ENCODE assay signal across 9 mouse cellular contexts in genomic region chr15:102670281-102670680, GRCm38 (mm10). TPM values are rescaled to one million over a fixed set of nuclear protein-coding genes. Genes with fewer than 3 reads are reported as not detected.
DNase-seq lines count a peak whose midpoint lies in the region; ATAC-seq and TF ChIP-seq lines count a peak whose summit lies in the region.
"Had no signal": no experiment of that assay in that cellular context is flagged by ENCODE, and none has a peak within 500 bp of the region (broad histone marks: within the 10 kb centered on the region; RNA-seq: fewer than 3 reads in every experiment).

No protein-coding gene starts in this region.

- TF ChIP-seq EP300 in heart, adult 2 months (IDR thresholded peaks at IDR 0.05; ENCODE audit: insufficient read depth, low read depth, low read length), result no peak
- TF ChIP-seq EP300 in ES-Bruce4 (IDR thresholded peaks at IDR 0.05; ENCODE audit: insufficient read depth, low read depth, low read length), result no peak

- DNase-seq in heart, adult 2 months, result no peak
- no peak for DNase-seq in heart, adult 11 months
- no peak for DNase-seq in embryonic facial prominence, embryonic 14.5 days (ENCODE audit: low spot score)
- DNase-seq in midbrain, embryonic 14.5 days, result peak; percentile 38
- no peak for DNase-seq in frontal cortex, postnatal 36 days (ENCODE audit: low spot score in 2 of 2)
- DNase-seq in left cerebral cortex, adult 9 months (ENCODE audit: low spot score in 2 of 2), result no peak

- H3K36me3 ChIP-seq in heart, adult 2 months (ENCODE audit: control insufficient read depth, insufficient read depth, low read length), result peaks cover 2% of the 10 kb centered on the region
- H3K36me3 ChIP-seq in ES-Bruce4 (ENCODE audit: control insufficient read depth, insufficient read depth, low read length, poor library complexity, severe bottlenecking), result peaks cover 24% of the 10 kb centered on the region
- peaks cover 26% of the 10 kb centered on the region for H3K36me3 ChIP-seq in embryonic facial prominence, embryonic 14.5 days (ENCODE audit: control insufficient read depth, insufficient read depth, low read length)
- H3K36me3 ChIP-seq in intestine, postnatal 0 days (ENCODE audit: control insufficient read depth, insufficient read depth), result peaks cover 15% of the 10 kb centered on the region
- H3K36me3 ChIP-seq in midbrain, embryonic 14.5 days (ENCODE audit: control insufficient read depth, insufficient read depth, low read length), result peaks cover 28% of the 10 kb centered on the region

- H3K27ac ChIP-seq in heart, adult 2 months, result peak overlapping the region; percentile 99
- H3K27ac ChIP-seq in ES-Bruce4 (ENCODE audit: insufficient read depth, low read length), result peak overlapping the region; percentile 42; the same call in 1 of the 2 replicates
- H3K27ac ChIP-seq in embryonic facial prominence, embryonic 14.5 days (replicated peaks; ENCODE audit: low read depth, low read length), result peak overlapping the region; percentile 100
- H3K27ac ChIP-seq in intestine, postnatal 0 days (ENCODE audit: low read depth, low read length), result peak overlapping the region; percentile 91
- peak overlapping the region; percentile 99 for H3K27ac ChIP-seq in midbrain, embryonic 14.5 days (replicated peaks; ENCODE audit: low read depth, low read length)

- no peak for TF ChIP-seq CTCF in heart, adult 2 months (IDR thresholded peaks at IDR 0.05)
- no peak for TF ChIP-seq CTCF in ES-Bruce4 (IDR thresholded peaks at IDR 0.05; ENCODE audit: low read depth, low read length)
- no peak for TF ChIP-seq CTCF in intestine, postnatal 0 days (IDR thresholded peaks at IDR 0.05; ENCODE audit: low read depth)

- intact Hi-C loops in heart, adult 2 months (cut with DNase I), result loop anchor here (2.0 to 10.0 kb wide), 3 partner anchors 45 to 595 kb away; partner anchors contain the start of genes Atf7, Eif4b and Gm28047

- no peak for TF ChIP-seq POLR2A in heart, adult 2 months (IDR thresholded peaks at IDR 0.05; ENCODE audit: insufficient read depth, low read depth, low read length)
- no peak for TF ChIP-seq POLR2A in ES-Bruce4 (IDR thresholded peaks at IDR 0.05; ENCODE audit: insufficient read depth, low read length)

- ATAC-seq in embryonic facial prominence, embryonic 14.5 days (ENCODE audit: low read depth), result no peak
- 0 out of 2 replicates have a peak, but pooled peaks have one; percentile 5 for ATAC-seq in intestine, postnatal 0 days
- no peak for ATAC-seq in midbrain, embryonic 14.5 days (ENCODE audit: low FRiP score, low TSS enrichment)

- H3K4me3 ChIP-seq in heart, adult 2 months, result peak overlapping the region; percentile 98
- H3K4me3 ChIP-seq in ES-Bruce4 (ENCODE audit: low read depth, low read length), result peak overlapping the region; percentile 70
- peak overlapping the region; percentile 76 for H3K4me3 ChIP-seq in embryonic facial prominence, embryonic 14.5 days (ENCODE audit: low read depth, low read length)
- peak overlapping the region; percentile 70 for H3K4me3 ChIP-seq in intestine, postnatal 0 days (ENCODE audit: low read depth, low read length)
- H3K4me3 ChIP-seq in midbrain, embryonic 14.5 days (replicated peaks; ENCODE audit: low read depth, low read length), result peak overlapping the region; percentile 80

- peak overlapping the region; percentile 63 for H3K4me2 ChIP-seq in embryonic facial prominence, embryonic 14.5 days (ENCODE audit: low read depth, low read length)
- H3K4me2 ChIP-seq in intestine, postnatal 0 days (replicated peaks; ENCODE audit: low read depth), result peak overlapping the region; percentile 89
- peak overlapping the region; percentile 79 for H3K4me2 ChIP-seq in midbrain, embryonic 14.5 days (ENCODE audit: low read length)

- H3K79me2 ChIP-seq in heart, adult 2 months (replicated peaks; ENCODE audit: control insufficient read depth, insufficient read depth, low read length), result peaks cover 5% of the 10 kb centered on the region

- no peaks in the 10 kb centered on the region for H3K9me3 ChIP-seq in ES-Bruce4 (replicated peaks; ENCODE audit: control insufficient read depth, insufficient read depth, low read length, poor library complexity, severe bottlenecking)
- H3K9me3 ChIP-seq in embryonic facial prominence, embryonic 14.5 days (ENCODE audit: control insufficient read depth, low read length), result no peaks in the 10 kb centered on the region
- no peaks in the 10 kb centered on the region for H3K9me3 ChIP-seq in intestine, postnatal 0 days (ENCODE audit: control insufficient read depth)
- H3K9me3 ChIP-seq in midbrain, embryonic 14.5 days (ENCODE audit: control insufficient read depth, low read length), result no peaks in the 10 kb centered on the region

- H3K9ac ChIP-seq in heart, adult 2 months (ENCODE audit: low read depth, low read length), result peak overlapping the region; percentile 99
- peak overlapping the region; percentile 80 for H3K9ac ChIP-seq in ES-Bruce4 (ENCODE audit: low read depth, poor library complexity, severe bottlenecking)
- peak overlapping the region; percentile 97 for H3K9ac ChIP-seq in embryonic facial prominence, embryonic 14.5 days (ENCODE audit: low read depth, low read length)
- peak overlapping the region; percentile 74 for H3K9ac ChIP-seq in intestine, postnatal 0 days (ENCODE audit: low read depth, low read length)
- peak overlapping the region; percentile 98 for H3K9ac ChIP-seq in midbrain, embryonic 14.5 days (replicated peaks; ENCODE audit: low read length)

- peaks cover 5% of the 10 kb centered on the region for H3K4me1 ChIP-seq in heart, adult 2 months (ENCODE audit: control insufficient read depth, insufficient read depth, low read length)
- H3K4me1 ChIP-seq in ES-Bruce4 (ENCODE audit: control insufficient read depth, insufficient read depth, low read length), result peaks cover 2% of the 10 kb centered on the region
- H3K4me1 ChIP-seq in embryonic facial prominence, embryonic 14.5 days (ENCODE audit: control insufficient read depth, insufficient read depth, low read length), result peaks cover 22% of the 10 kb centered on the region
- no peaks in the 10 kb centered on the region for H3K4me1 ChIP-seq in intestine, postnatal 0 days (replicated peaks; ENCODE audit: control insufficient read depth, insufficient read depth, low read length)
- H3K4me1 ChIP-seq in midbrain, embryonic 14.5 days (ENCODE audit: control insufficient read depth, insufficient read depth, low read length), result peaks cover 25% of the 10 kb centered on the region

- WGBS in heart, adult 2 months, result 4% methylated on average over 6 of the region's 6 CpGs
- 9% methylated on average over 6 of the region's 6 CpGs for WGBS in embryonic facial prominence, embryonic 14.5 days
- 4% methylated on average over 6 of the region's 6 CpGs for WGBS in intestine, postnatal 0 days
- 9% methylated on average over 6 of the region's 6 CpGs for WGBS in midbrain, embryonic 14.5 days

- no peaks in the 10 kb centered on the region for H3K27me3 ChIP-seq in heart, adult 2 months (ENCODE audit: control insufficient read depth, insufficient read depth, low read length)
- no peaks in the 10 kb centered on the region for H3K27me3 ChIP-seq in ES-Bruce4 (ENCODE audit: control insufficient read depth, insufficient read depth, low read length, poor library complexity, severe bottlenecking)
- no peaks in the 10 kb centered on the region for H3K27me3 ChIP-seq in embryonic facial prominence, embryonic 14.5 days (replicated peaks; ENCODE audit: control insufficient read depth, insufficient read depth, low read length)
- no peaks in the 10 kb centered on the region for H3K27me3 ChIP-seq in intestine, postnatal 0 days (replicated peaks; ENCODE audit: control insufficient read depth, insufficient read depth, low read length)
- H3K27me3 ChIP-seq in midbrain, embryonic 14.5 days (ENCODE audit: control insufficient read depth, insufficient read depth, low read length), result no peaks in the 10 kb centered on the region

RNA-seq across cellular contexts. Expression of gene Atp5g2, which starts 1.9 kb away (rescaled TPM):
- total RNA-seq in heart, adult 2 months (2021), result 10 to 100 TPM; 30.6 to 33.5 TPM
- 417 and 578 TPM in 2 replicates for polyA plus RNA-seq in heart, adult 2 months (2012; rRNA removed)
- polyA plus RNA-seq in ES-Bruce4 (2011; ENCODE audit: insufficient read depth, insufficient read length, low read depth, missing spikeins), result 201 and 203 TPM in 2 replicates
- 82.9 and 94.1 TPM in 2 replicates for polyA plus RNA-seq in embryonic facial prominence, embryonic 14.5 days (2014; fragmentation: Nextera tagmentation; extraction: Ambion mirVana)
- 74.5 and 77.9 TPM in 2 replicates for polyA plus RNA-seq in intestine, postnatal 0 days (2015; fragmentation: Nextera tagmentation; extraction: Ambion mirVana)
- polyA plus RNA-seq in midbrain, embryonic 14.5 days (2014; fragmentation: Nextera tagmentation; extraction: Ambion mirVana), result 69.8 and 72.3 TPM in 2 replicates

RNA-seq across cellular contexts. Expression of gene Atf7, which starts 45.0 kb away (rescaled TPM):
- total RNA-seq in heart, adult 2 months (2021), result 10 to 100 TPM; 49.9 TPM
- polyA plus RNA-seq in heart, adult 2 months (2012; rRNA removed), result 77.6 and 122 TPM in 2 replicates
- polyA plus RNA-seq in ES-Bruce4 (2011; ENCODE audit: insufficient read depth, insufficient read length, low read depth, missing spikeins), result 40.2 and 49.3 TPM in 2 replicates
- polyA plus RNA-seq in embryonic facial prominence, embryonic 14.5 days (2014; fragmentation: Nextera tagmentation; extraction: Ambion mirVana), result 43.0 and 43.8 TPM in 2 replicates
- 15.0 and 17.1 TPM in 2 replicates for polyA plus RNA-seq in intestine, postnatal 0 days (2015; fragmentation: Nextera tagmentation; extraction: Ambion mirVana)
- polyA plus RNA-seq in midbrain, embryonic 14.5 days (2014; fragmentation: Nextera tagmentation; extraction: Ambion mirVana), result 13.0 and 13.2 TPM in 2 replicates

RNA-seq across cellular contexts. Expression of gene Gm28047, which starts 45.4 kb away (rescaled TPM):
- total RNA-seq in heart, adult 2 months (2021), result 1 to 10 TPM in 1 of 2 experiments, under 1 TPM in 1; 0.36 to 1.3 TPM
- polyA plus RNA-seq in heart, adult 2 months (2012; rRNA removed), result not detected in 2 replicates
- not detected in 2 replicates for polyA plus RNA-seq in ES-Bruce4 (2011; ENCODE audit: insufficient read depth, insufficient read length, low read depth, missing spikeins)
- polyA plus RNA-seq in embryonic facial prominence, embryonic 14.5 days (2014; fragmentation: Nextera tagmentation; extraction: Ambion mirVana), result not detected in 2 replicates
- polyA plus RNA-seq in intestine, postnatal 0 days (2015; fragmentation: Nextera tagmentation; extraction: Ambion mirVana), result not detected in 2 replicates
- polyA plus RNA-seq in midbrain, embryonic 14.5 days (2014; fragmentation: Nextera tagmentation; extraction: Ambion mirVana), result not detected in 2 replicates
- total RNA-seq: neutrophil, adult 5-6 weeks had no signal

RNA-seq across cellular contexts. Expression of gene Calcoco1, which starts 51.7 kb away (rescaled TPM):
- 100 to 1,000 TPM in 1 of 2 experiments, 10 to 100 TPM in 1; 98.0 to 124 TPM for total RNA-seq in heart, adult 2 months (2021)
- polyA plus RNA-seq in heart, adult 2 months (2012; rRNA removed), result 108 and 133 TPM in 2 replicates
- polyA plus RNA-seq in ES-Bruce4 (2011; ENCODE audit: insufficient read depth, insufficient read length, low read depth, missing spikeins), result 47.9 and 51.9 TPM in 2 replicates
- 51.1 and 51.9 TPM in 2 replicates for polyA plus RNA-seq in embryonic facial prominence, embryonic 14.5 days (2014; fragmentation: Nextera tagmentation; extraction: Ambion mirVana)
- 14.2 and 14.4 TPM in 2 replicates for polyA plus RNA-seq in intestine, postnatal 0 days (2015; fragmentation: Nextera tagmentation; extraction: Ambion mirVana)
- polyA plus RNA-seq in midbrain, embryonic 14.5 days (2014; fragmentation: Nextera tagmentation; extraction: Ambion mirVana), result 30.6 and 36.5 TPM in 2 replicates

Comparison
In these comparisons a context has a peak if more than half of its experiments do, and no peak if none do; other contexts are left out.
1. H3K27ac ChIP-seq: peak in every context shown above with its lines; median percentile 100 in embryonic facial prominence, embryonic 14.5 days; 99 in heart, adult 2 months; 99 in midbrain, embryonic 14.5 days; 91 in intestine, postnatal 0 days; 42 in ES-Bruce4.